Mouse (Mus musculus) retina, adult 2 months (tissue): ENCODE measurements around the gene Abca6.

ENCODE experiments used
- DNase-seq: peaks from one replicate; pipeline ENCODE4 v3.0.0-alpha.2; 2012; ENCODE audit warnings: low read depth, low spot score

The Abca6 gene

DNA sequence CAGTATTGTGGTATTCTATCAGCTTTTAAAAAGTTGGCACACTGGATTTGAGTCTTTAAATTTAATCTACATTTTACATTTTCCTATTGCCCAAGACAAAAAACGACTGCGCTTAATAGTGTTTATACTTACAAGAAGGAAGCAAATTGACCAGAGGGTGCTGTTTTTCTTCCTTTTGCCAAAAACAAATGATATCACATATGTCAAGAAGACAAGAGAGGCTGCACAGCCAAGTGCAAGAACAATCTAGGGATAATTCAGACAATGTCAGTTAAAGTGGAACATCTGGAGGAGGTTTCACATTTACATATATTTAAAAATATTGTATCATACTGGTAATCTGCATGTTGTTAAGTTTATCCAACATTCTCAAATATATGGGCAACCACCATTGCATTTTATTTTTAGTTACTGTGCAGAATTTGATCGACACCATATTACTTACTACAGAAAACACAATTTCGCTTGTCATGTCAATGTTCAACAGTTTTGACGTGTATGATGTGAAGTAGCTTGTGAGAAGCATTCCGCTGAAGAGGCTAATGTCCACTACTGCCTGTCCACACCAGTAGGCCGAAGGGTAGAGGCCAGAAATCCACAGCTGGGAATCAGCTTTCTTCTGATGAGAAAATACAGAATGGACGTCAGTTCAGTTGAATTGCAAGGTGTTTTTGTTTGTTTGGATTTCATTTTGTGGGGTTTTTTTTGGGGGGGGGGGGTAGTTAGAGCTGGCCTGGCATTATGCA lies 54.8 kb downstream of the Abca6 start:
- no peak for DNase-seq

DNA sequence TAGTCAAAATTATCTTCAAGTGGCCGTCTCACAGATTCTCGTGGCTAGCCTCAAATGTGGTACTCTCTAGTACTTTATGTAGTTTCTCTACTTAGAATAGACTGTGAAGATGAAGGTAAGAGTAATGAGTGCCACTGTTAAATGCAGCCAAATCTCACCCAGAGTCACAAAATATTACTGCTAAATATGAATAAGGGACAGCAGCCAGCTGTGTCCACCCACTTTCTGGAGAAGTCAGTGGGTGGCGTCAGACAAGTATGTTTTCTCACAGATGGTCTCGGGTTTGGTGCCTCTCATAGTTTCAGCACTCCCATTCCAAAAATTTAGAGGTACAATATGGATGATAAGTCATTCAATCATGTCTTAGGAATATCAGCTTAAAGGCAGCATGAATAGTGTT lies 56.3 kb downstream of the Abca6 start:
- no peak for DNase-seq

DNA sequence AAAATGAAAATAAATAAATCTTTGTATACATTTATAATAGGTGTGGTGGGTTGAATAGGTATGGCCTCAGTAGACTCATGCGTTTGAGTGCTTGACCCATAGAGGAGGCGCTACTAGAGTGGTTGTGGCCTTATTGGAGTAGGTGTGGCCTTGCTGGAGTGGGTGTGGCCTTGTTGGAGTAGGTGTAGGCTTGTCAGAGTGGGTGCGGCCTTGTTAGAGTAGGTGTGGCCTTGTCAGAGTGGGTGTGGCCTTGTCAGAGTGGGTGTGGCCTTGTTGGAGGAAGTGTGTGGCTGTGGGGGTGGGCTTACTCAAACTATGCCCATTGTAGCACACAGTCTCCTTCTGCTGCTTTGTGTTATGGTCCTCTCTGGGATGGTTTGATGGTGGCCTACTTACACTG lies 80.4 kb downstream of the Abca6 start:
- no peak for DNase-seq

DNA sequence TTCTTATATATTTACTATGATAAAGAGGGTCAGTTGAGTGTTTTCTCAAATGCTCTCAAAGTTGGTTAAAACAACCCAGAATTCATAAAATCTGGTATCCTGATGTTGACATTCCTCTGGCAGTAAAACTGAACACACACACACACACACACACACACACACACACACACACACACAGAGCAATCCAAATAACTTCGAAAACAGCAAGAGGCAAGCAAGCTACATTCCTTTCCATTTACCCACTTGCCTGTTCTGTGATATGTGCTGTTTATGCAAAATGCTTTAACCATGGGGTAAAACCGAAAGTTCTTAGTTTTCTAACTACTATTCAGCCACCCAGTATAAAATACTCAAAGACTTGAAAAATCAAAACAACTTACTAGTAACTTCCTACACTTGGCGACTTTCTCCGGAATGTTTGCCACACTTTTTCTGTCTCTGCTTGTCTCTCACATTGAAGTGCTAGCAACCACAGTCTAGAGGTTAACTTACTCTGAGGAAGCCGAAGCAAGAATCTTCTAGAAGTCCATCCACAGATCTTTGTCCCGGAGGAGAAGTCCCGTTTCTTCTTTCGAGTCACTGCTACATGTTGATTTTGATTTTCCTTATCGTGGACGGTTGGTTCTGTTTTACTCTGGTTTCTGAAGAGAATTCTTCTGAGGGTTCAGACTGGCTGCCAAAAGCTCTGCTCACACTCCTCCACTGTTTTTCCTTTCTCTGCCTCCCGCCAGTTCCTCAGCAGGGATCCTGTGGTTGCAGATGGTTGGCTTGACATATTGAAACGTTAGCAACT lies 83.9 kb downstream of the Abca6 start, which contains the start of gene Abca9:
TSS of gene Abca9 (minus strand) at position 738 of the 793 bp plus-strand sequence.
- DNase-seq = no peak

DNA sequence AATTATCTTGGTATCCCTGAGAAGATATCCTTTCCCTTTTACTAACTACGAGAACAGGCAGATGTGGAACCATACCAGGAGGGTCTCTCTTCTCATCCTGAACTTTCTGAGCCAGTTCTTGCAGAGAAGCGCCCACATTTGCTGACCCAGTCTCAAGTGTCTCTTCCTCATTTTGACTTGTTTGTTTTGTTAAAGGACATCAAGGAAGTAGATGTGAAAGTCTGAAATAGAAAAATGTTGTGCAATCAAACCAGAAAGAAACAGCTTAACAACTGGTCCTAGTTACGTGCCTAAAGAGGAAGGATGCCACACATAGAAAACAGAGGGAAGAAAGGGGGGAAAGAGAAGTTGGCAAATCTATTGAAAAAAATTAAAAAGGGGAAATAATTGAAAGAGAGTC lies 85.8 kb downstream of the Abca6 start:
- DNase-seq = no peak

DNA sequence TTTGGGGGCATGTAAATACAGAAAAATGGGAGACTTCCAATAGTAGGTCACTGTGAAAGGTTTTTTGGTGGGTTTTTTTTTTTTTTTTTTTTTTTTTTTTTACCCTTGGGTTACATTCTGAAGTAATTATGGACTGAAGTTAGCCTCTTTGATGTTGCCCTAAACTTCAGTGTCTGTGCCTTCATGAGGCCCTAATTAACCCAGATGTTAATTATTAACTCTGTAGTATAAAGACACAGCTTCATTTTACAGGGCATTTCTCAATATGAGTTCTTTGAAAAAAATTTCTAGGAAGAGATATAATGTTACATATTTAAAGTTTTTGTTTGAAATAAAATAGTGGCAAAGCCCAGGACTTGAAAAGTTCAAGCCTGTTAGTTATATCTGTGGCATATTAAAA lies 86.2 kb downstream of the Abca6 start:
- no peak for DNase-seq

DNA sequence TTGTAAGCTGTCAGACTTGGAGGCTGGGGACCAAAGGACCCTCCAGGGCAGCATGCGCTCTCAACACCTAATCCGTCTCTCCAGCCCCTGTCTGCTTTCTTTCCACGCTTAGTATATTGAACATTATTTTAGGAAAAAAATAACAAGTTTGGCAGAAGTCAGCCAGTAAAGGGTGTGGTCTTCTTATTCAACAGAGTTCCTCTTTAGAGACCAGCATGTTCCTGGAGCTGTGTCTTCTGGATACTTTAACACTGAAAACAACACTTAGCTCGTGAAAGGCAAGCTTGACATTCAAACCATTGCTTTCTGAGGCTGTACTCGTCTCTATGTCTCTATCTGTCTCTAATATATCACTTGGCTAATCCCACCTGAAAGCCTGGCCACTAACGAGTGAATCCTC lies 94.5 kb downstream of the Abca6 start:
- DNase-seq = no peak

DNA sequence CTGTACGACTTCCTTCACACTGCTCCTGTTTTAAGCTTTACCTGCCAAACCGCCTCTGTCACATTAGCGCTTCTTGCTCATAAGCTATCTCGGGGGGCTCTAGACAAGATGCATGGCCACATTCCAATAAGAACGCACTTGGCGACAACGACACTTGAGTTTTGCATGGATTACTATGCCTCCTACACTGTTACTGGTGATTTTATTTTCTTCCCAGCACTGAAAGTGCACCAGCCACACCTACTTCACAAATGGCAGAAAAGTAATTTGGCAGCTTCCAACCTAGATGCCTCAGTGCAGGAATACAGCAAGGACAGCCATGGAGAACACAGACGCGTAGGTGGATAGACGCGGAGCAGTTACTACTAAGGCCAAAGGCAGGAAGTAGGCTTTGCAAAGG lies 95.6 kb downstream of the Abca6 start:
- DNase-seq = no peak

DNA sequence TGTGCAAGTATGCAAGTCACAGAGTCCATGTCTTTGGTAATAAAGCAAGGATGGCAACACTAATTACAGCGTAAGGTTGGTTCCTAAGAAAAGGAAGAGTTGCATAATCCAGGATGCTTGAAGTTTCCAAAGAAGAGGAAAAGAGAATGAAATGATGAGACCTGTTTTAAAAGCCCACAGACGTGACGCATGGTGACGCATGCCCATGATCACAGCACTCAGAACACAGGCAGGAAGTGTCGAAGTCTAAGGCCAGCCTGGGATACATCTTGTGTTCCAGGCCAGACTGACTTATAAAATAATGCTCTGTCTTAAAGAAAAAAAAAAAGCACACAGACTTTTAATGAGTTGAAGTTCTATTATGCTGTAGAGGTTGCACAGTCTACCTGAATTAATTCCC lies 103.9 kb downstream of the Abca6 start:
- DNase-seq = no peak

DNA sequence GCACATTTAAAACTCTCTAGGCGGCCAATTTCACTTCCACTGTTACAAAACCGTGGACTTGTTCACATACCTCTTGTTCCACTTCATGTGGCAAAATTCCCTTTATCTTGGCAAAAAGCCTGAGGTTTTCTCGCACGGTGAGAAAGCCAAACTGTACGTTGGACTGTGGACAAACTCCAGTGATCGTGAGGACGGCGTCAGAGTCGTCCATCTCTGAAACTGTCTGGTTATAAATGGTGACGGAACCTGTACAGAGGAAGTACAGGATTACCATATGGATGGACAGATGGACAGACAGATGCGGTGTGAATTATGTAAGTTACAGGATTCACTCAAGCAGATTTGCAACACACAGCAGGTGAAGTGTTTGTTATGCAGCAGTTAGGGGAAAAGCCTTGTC lies 106.2 kb downstream of the Abca6 start:
- no peak for DNase-seq

DNA sequence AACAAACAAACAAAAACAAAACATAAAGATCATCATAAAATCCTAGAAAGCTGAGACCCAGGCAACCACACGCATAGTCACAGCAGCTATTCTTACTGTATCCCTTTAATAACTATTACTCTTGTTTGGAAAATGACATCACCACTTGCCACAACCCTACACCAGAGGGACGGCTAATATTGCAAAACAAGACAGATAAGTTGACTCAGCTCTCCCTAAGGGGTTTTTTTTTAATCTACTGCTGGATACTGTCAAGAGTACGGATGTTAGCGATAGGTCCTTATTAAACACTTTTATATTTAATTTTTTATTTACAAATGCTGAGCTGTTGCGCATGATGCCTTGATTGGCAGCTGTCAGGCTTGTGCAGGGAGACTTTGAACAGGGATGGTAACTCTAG lies 120.8 kb downstream of the Abca6 start:
- DNase-seq = no peak
